Mouse (Mus musculus): ENCODE measurements around the gene Bcan. TPM values are rescaled to one million over a fixed set of nuclear protein-coding genes. Genes with fewer than 3 reads are reported as not detected.

Gene Bcan
- total and polyA plus RNA-seq, 2 experiments from 2014 or later = 229 to 347 TPM

GRCm38 (mm10) chr3:88027434-88028186 lies 27.6 kb upstream of the Bcan start, which contains the start of gene Hapln2:
Gene Hapln2, minus strand, starts transcription at chr3:88027583.
- H3K27ac ChIP-seq = no peak within 1 kb of the TSS
- no peak within 1 kb of the TSS for H3K9ac ChIP-seq (replicated peaks; ENCODE audit: low read length)
- no peak for DNase-seq (ENCODE audit: low spot score)
- peak; percentile 57 for TF ChIP-seq CTCF (IDR thresholded peaks at IDR 0.05; ENCODE audit: low read depth)
- no peaks in the 10 kb centered on the region for H3K9me3 ChIP-seq (ENCODE audit: low read length)
- no peaks in the 10 kb centered on the region for H3K36me3 ChIP-seq (ENCODE audit: insufficient read depth, low read length)
- no peak within 1 kb of the TSS for H3K4me3 ChIP-seq (ENCODE audit: low read length)
- H3K27me3 ChIP-seq (ENCODE audit: insufficient read depth, low read length) = peaks cover 11% of the 10 kb centered on the region
- WGBS = 41% methylated on average over 5 of the region's 5 CpGs
- H3K4me2 ChIP-seq (ENCODE audit: low read depth, low read length) = no peak within 1 kb of the TSS
- H3K4me1 ChIP-seq (ENCODE audit: insufficient read depth, low read length) = peaks cover 6% of the 10 kb centered on the region; the same call in 1 of the 2 replicates
- ATAC-seq = no peak

- 61% methylated on average over 7 of the region's 7 CpGs for whole genome bisulfite sequencing
- Histone ChIP-seq H3K9ac (replicated peaks; ENCODE audit: low read length) (no peak overlapping the region), H3K27me3 (ENCODE audit: insufficient read depth, low read length) (peaks cover 15% of the 10 kb centered on the region), H3K36me3 (ENCODE audit: insufficient read depth, low read length) (no peaks in the 10 kb centered on the region), H3K27ac (no peak overlapping the region), H3K4me2 (ENCODE audit: low read depth, low read length) (no peak overlapping the region), H3K4me3 (ENCODE audit: low read length) (no peak overlapping the region), H3K9me3 (ENCODE audit: low read length) (no peaks in the 10 kb centered on the region), H3K4me1 (ENCODE audit: insufficient read depth, low read length) (peaks cover 6% of the 10 kb centered on the region; the same call in 1 of the 2 replicates)
- ATAC-seq (no peak), DNase-seq (ENCODE audit: low spot score) (no peak)
- TF ChIP-seq CTCF (IDR thresholded peaks at IDR 0.05; ENCODE audit: low read depth) = no peak
Measured at GRCm38 (mm10) chr3:88026823-88027222, 26.8 kb upstream of the Bcan start.

- Histone ChIP-seq H3K4me2 (ENCODE audit: low read depth, low read length) (peak overlapping the region; percentile 85), H3K36me3 (ENCODE audit: insufficient read depth, low read length) (no peaks in the 10 kb centered on the region), H3K4me3 (ENCODE audit: low read length) (peak overlapping the region; percentile 52), H3K9me3 (ENCODE audit: low read length) (no peaks in the 10 kb centered on the region), H3K4me1 (ENCODE audit: insufficient read depth, low read length) (peaks cover 6% of the 10 kb centered on the region; the same call in 1 of the 2 replicates), H3K9ac (replicated peaks; ENCODE audit: low read length) (peak overlapping the region; percentile 46), H3K27me3 (ENCODE audit: insufficient read depth, low read length) (peaks cover 33% of the 10 kb centered on the region), H3K27ac (no peak overlapping the region)
- WGBS = under 1% methylated on average over 81 of the region's 81 CpGs
- DNase-seq (ENCODE audit: low spot score) (peak; percentile 41), ATAC-seq (peak; percentile 76)
- TF ChIP-seq CTCF (IDR thresholded peaks at IDR 0.05; ENCODE audit: low read depth) = no peak
Measured at GRCm38 (mm10) chr3:88023192-88024074, 23.4 kb upstream of the Bcan start.

- Histone ChIP-seq H3K27ac (no peak overlapping the region), H3K9ac (replicated peaks; ENCODE audit: low read length) (peak overlapping the region; percentile 46), H3K27me3 (ENCODE audit: insufficient read depth, low read length) (peaks cover 33% of the 10 kb centered on the region), H3K4me3 (ENCODE audit: low read length) (peak overlapping the region; percentile 52), H3K4me1 (ENCODE audit: insufficient read depth, low read length) (peaks cover 6% of the 10 kb centered on the region; the same call in 1 of the 2 replicates), H3K4me2 (ENCODE audit: low read depth, low read length) (peak overlapping the region; percentile 85), H3K9me3 (ENCODE audit: low read length) (no peaks in the 10 kb centered on the region), H3K36me3 (ENCODE audit: insufficient read depth, low read length) (no peaks in the 10 kb centered on the region)
- TF ChIP-seq CTCF (IDR thresholded peaks at IDR 0.05; ENCODE audit: low read depth) = no peak
- DNase-seq (ENCODE audit: low spot score) = peak; percentile 87
- ATAC-seq = peak; percentile 88
- WGBS = 1% methylated on average over 63 of the region's 66 CpGs
Measured at GRCm38 (mm10) chr3:88022322-88023191, 22.5 kb upstream of the Bcan start.

- Histone ChIP-seq H3K4me3 (ENCODE audit: low read length) (no peak overlapping the region), H3K4me1 (ENCODE audit: insufficient read depth, low read length) (no peaks in the 10 kb centered on the region), H3K36me3 (ENCODE audit: insufficient read depth, low read length) (no peaks in the 10 kb centered on the region), H3K9ac (replicated peaks; ENCODE audit: low read length) (no peak overlapping the region), H3K27ac (no peak overlapping the region), H3K27me3 (ENCODE audit: insufficient read depth, low read length) (no peaks in the 10 kb centered on the region), H3K9me3 (ENCODE audit: low read length) (no peaks in the 10 kb centered on the region), H3K4me2 (ENCODE audit: low read depth, low read length) (no peak overlapping the region)
- WGBS = 8% methylated on average over 6 of the region's 6 CpGs
- peak; percentile 42 for DNase-seq (ENCODE audit: low spot score)
- peak; percentile 58 for TF ChIP-seq CTCF (IDR thresholded peaks at IDR 0.05; ENCODE audit: low read depth)
- ATAC-seq = no peak
Measured at GRCm38 (mm10) chr3:88010634-88011265, 10.7 kb upstream of the Bcan start.

Data from hindbrain, postnatal 0 days (tissue).